Mouse (Mus musculus) megakaryocyte, embryonic 14.5 days (primary cell): Measurements from ENCODE around the gene Nme4.

ENCODE experiments used
- FLI1 ChIP-seq: IDR thresholded peaks from 2 replicates; pipeline ENCODE4 v1.6.1; 2012; ENCODE audit warnings: low read length, inconsistent platforms, mixed read lengths
- GATA1 ChIP-seq: IDR thresholded peaks from 3 replicates; pipeline ENCODE4 v1.6.1; 2012; ENCODE audit warnings: mixed read lengths, low read length, inconsistent platforms, borderline replicate concordance

DNA sequence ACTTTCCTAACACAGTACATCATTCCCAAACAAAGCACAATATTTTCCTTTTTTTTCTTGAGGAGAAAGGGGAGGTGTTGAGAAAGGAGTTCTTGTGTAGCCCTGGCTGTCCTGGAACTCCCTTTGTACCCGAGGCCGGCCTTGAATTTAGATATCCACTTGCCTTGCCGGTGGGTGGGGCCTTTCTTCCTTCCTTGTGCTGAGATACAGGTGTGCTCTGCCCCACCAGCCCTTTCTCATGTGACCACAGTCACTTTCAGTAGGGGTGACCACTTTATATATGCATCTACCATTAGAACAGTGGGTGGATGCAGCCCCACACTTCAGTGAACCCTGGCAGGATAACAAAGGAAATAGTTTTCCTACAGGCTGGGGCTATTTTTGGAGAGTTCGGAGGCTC lies 16.3 kb upstream of the Nme4 start:
- TF ChIP-seq GATA1 (no peak), FLI1 (no peak)
